In genomic region chr13:58938464-58938863, GRCm38 (mm10) we compare ENCODE assay signal across 13 mouse cellular contexts.
DNase-seq lines count a peak whose midpoint lies in the region; ATAC-seq and TF ChIP-seq lines count a peak whose summit lies in the region.
"Had no signal": no experiment of that assay in that cellular context is flagged by ENCODE, and none has a peak within 500 bp of the region (broad histone marks: within the 10 kb centered on the region; RNA-seq: fewer than 3 reads in every experiment).

No protein-coding gene starts in this region.

- no peak overlapping the region for H3K4me2 ChIP-seq in hindbrain, embryonic 14.5 days (replicated peaks)
- no peak overlapping the region for H3K4me2 ChIP-seq in forebrain, postnatal 0 days (ENCODE audit: low read depth)
- H3K4me2 ChIP-seq: embryonic facial prominence, embryonic 13.5 days; limb, embryonic 13.5 days; midbrain, embryonic 11.5 days had no signal

- H3K4me3 ChIP-seq in hindbrain, embryonic 14.5 days (replicated peaks; ENCODE audit: low read length), result no peak overlapping the region
- H3K4me3 ChIP-seq in hindbrain, embryonic 10.5 days, result no peak overlapping the region
- no peak overlapping the region for H3K4me3 ChIP-seq in forebrain, postnatal 0 days (ENCODE audit: low read depth, low read length)
- H3K4me3 ChIP-seq: embryonic facial prominence, embryonic 13.5 days; limb, embryonic 13.5 days had no signal

- no peak overlapping the region for H3K9ac ChIP-seq in hindbrain, embryonic 14.5 days
- H3K9ac ChIP-seq in forebrain, postnatal 0 days, result no peak overlapping the region
- H3K9ac ChIP-seq: embryonic facial prominence, embryonic 13.5 days; limb, embryonic 13.5 days had no signal

- no peak overlapping the region for H3K27ac ChIP-seq in hindbrain, embryonic 14.5 days
- H3K27ac ChIP-seq in hindbrain, embryonic 10.5 days, result no peak overlapping the region
- no peak overlapping the region for H3K27ac ChIP-seq in forebrain, postnatal 0 days (ENCODE audit: low read depth, low read length)
- H3K27ac ChIP-seq: embryonic facial prominence, embryonic 13.5 days; limb, embryonic 13.5 days had no signal

- no peak for TF ChIP-seq CTCF in forebrain, postnatal 0 days (IDR thresholded peaks at IDR 0.05; ENCODE audit: low read depth)

- no peak for ATAC-seq in hindbrain, embryonic 14.5 days (ENCODE audit: low FRiP score)
- peak; percentile 39; the same call in 1 of the 2 replicates for ATAC-seq in forebrain, postnatal 0 days

- H3K9me3 ChIP-seq in hindbrain, embryonic 14.5 days (ENCODE audit: control insufficient read depth, low read length), result no peaks in the 10 kb centered on the region
- no peaks in the 10 kb centered on the region for H3K9me3 ChIP-seq in hindbrain, embryonic 10.5 days
- no peaks in the 10 kb centered on the region for H3K9me3 ChIP-seq in forebrain, postnatal 0 days (ENCODE audit: low read length)
- H3K9me3 ChIP-seq: embryonic facial prominence, embryonic 13.5 days; limb, embryonic 13.5 days had no signal

- no peaks in the 10 kb centered on the region for H3K36me3 ChIP-seq in hindbrain, embryonic 14.5 days (replicated peaks; ENCODE audit: control insufficient read depth, insufficient read depth)
- no peaks in the 10 kb centered on the region for H3K36me3 ChIP-seq in hindbrain, embryonic 10.5 days
- H3K36me3 ChIP-seq in forebrain, postnatal 0 days (ENCODE audit: insufficient read depth), result 0 out of 2 replicates have a peak, but pooled peaks cover 5% of the 10 kb centered on the region
- H3K36me3 ChIP-seq: embryonic facial prominence, embryonic 13.5 days; limb, embryonic 13.5 days had no signal

- peak; percentile 55 for DNase-seq in hindbrain, embryonic 14.5 days (ENCODE audit: low spot score)
- DNase-seq in hindbrain, embryonic 10.5 days (ENCODE audit: low spot score), result no peak
- peak; percentile 43 for DNase-seq in ovary, postnatal 36 days (ENCODE audit: low spot score)
- no peak for DNase-seq in ovary, postnatal 10 days (ENCODE audit: low spot score)
- peak; percentile 51 for DNase-seq in forebrain, postnatal 0 days
- no peak for DNase-seq in thymus, postnatal 14 days
- no peak for DNase-seq in frontal cortex, postnatal 14 days (ENCODE audit: low spot score in 2 of 2)
- no peak for DNase-seq in left cerebral cortex, postnatal 25 days (ENCODE audit: low spot score in 2 of 2)
- DNase-seq: thymus, adult 2 months had no signal

- WGBS in hindbrain, embryonic 14.5 days, result 75% methylated on average over 4 of the region's 4 CpGs
- WGBS in hindbrain, embryonic 10.5 days, result 88% methylated on average over 4 of the region's 4 CpGs
- 46% methylated on average over 4 of the region's 4 CpGs for WGBS in forebrain, postnatal 0 days

- no peaks in the 10 kb centered on the region for H3K27me3 ChIP-seq in hindbrain, embryonic 14.5 days (ENCODE audit: control insufficient read depth, insufficient read depth, low read length)
- peaks cover 9% of the 10 kb centered on the region; the same call in 1 of the 2 replicates for H3K27me3 ChIP-seq in hindbrain, embryonic 10.5 days (ENCODE audit: insufficient read depth, poor library complexity, severe bottlenecking)
- no peaks in the 10 kb centered on the region for H3K27me3 ChIP-seq in forebrain, postnatal 0 days (ENCODE audit: insufficient read depth, low read length)
- H3K27me3 ChIP-seq: CH12.LX had no signal

- H3K4me1 ChIP-seq in hindbrain, embryonic 14.5 days (replicated peaks; ENCODE audit: control insufficient read depth, insufficient read depth, low read length), result peaks cover 20% of the 10 kb centered on the region
- H3K4me1 ChIP-seq in hindbrain, embryonic 10.5 days (replicated peaks), result peaks cover 28% of the 10 kb centered on the region
- H3K4me1 ChIP-seq in forebrain, postnatal 0 days (ENCODE audit: insufficient read depth), result peaks cover 12% of the 10 kb centered on the region

- intact Hi-C loops in left cerebral cortex, postnatal 25 days (cut with DNase I), result loop anchor here (5.0 to 10.0 kb wide), 3 partner anchors 131 to 276 kb away; partner anchors contain the start of gene Ntrk2

Comparison
In these comparisons a context has a peak if more than half of its experiments do, and no peak if none do; other contexts are left out.
1. DNase-seq: peak in hindbrain, embryonic 14.5 days (single experiment), ovary, postnatal 36 days (single experiment) and forebrain, postnatal 0 days (single experiment); none in hindbrain, embryonic 10.5 days (single experiment), ovary, postnatal 10 days (single experiment), thymus, postnatal 14 days (single experiment), frontal cortex, postnatal 14 days (0 of 2) and left cerebral cortex, postnatal 25 days (0 of 2).